In genomic region chr11:113346895-113347514, GRCm38 (mm10) we compare ENCODE assay signal across 22 mouse cellular contexts.
DNase-seq lines count a peak whose midpoint lies in the region; ATAC-seq and TF ChIP-seq lines count a peak whose summit lies in the region.
"Had no signal": no experiment of that assay in that cellular context is flagged by ENCODE, and none has a peak within 500 bp of the region (broad histone marks: within the 10 kb centered on the region; RNA-seq: fewer than 3 reads in every experiment).

No protein-coding gene starts in this region.

- TF ChIP-seq CTCF in liver, postnatal 0 days (IDR thresholded peaks at IDR 0.05; ENCODE audit: low read depth) = no peak

- no peak overlapping the region for H3K4me3 ChIP-seq in embryonic facial prominence, embryonic 13.5 days
- H3K4me3 ChIP-seq in embryonic facial prominence, embryonic 10.5 days = no peak overlapping the region
- no peak overlapping the region for H3K4me3 ChIP-seq in neural tube, embryonic 13.5 days
- H3K4me3 ChIP-seq in midbrain, embryonic 15.5 days = no peak overlapping the region
- no peak overlapping the region for H3K4me3 ChIP-seq in liver, postnatal 0 days (ENCODE audit: low read depth, low read length)
- H3K4me3 ChIP-seq: intestine, embryonic 15.5 days; limb, embryonic 10.5 days; myocyte had no signal

- 41% methylated on average over 9 of the region's 9 CpGs for WGBS in embryonic facial prominence, embryonic 13.5 days
- 81% methylated on average over 9 of the region's 9 CpGs for WGBS in embryonic facial prominence, embryonic 10.5 days
- WGBS in neural tube, embryonic 13.5 days = 61% methylated on average over 9 of the region's 9 CpGs
- WGBS in midbrain, embryonic 15.5 days = 24% methylated on average over 9 of the region's 9 CpGs
- WGBS in liver, postnatal 0 days (ENCODE audit: insufficient replicate concordance) = 81% methylated on average over 9 of the region's 9 CpGs

- peaks cover 7% of the 10 kb centered on the region; the same call in 1 of the 2 replicates for H3K36me3 ChIP-seq in embryonic facial prominence, embryonic 13.5 days
- peaks cover 6% of the 10 kb centered on the region for H3K36me3 ChIP-seq in embryonic facial prominence, embryonic 10.5 days (replicated peaks)
- H3K36me3 ChIP-seq in neural tube, embryonic 13.5 days = peaks cover under 1% of the 10 kb centered on the region; the same call in 1 of the 2 replicates
- H3K36me3 ChIP-seq in midbrain, embryonic 15.5 days (replicated peaks) = no peaks in the 10 kb centered on the region
- peaks cover 3% of the 10 kb centered on the region; the same call in 1 of the 2 replicates for H3K36me3 ChIP-seq in liver, postnatal 0 days (replicated peaks; ENCODE audit: insufficient read depth, low read length)
- H3K36me3 ChIP-seq: intestine, embryonic 15.5 days had no signal

- H3K27me3 ChIP-seq in embryonic facial prominence, embryonic 13.5 days = no peaks in the 10 kb centered on the region
- H3K27me3 ChIP-seq in embryonic facial prominence, embryonic 10.5 days (replicated peaks; ENCODE audit: low read depth, poor library complexity, severe bottlenecking) = no peaks in the 10 kb centered on the region; the same call in 1 of the 2 replicates
- no peaks in the 10 kb centered on the region for H3K27me3 ChIP-seq in neural tube, embryonic 13.5 days
- H3K27me3 ChIP-seq in midbrain, embryonic 15.5 days (replicated peaks) = no peaks in the 10 kb centered on the region
- no peaks in the 10 kb centered on the region for H3K27me3 ChIP-seq in liver, postnatal 0 days (ENCODE audit: insufficient read depth, low read length)
- H3K27me3 ChIP-seq: intestine, embryonic 15.5 days; megakaryocyte, embryonic 14.5 days; Patski had no signal

- ATAC-seq in embryonic facial prominence, embryonic 13.5 days (ENCODE audit: insufficient number of reproducible peaks, insufficient read depth, low FRiP score, low TSS enrichment, low read depth) = no peak
- no peak for ATAC-seq in neural tube, embryonic 13.5 days (ENCODE audit: low read depth)
- ATAC-seq in midbrain, embryonic 15.5 days (replicated peaks) = 0 out of 2 replicates have a peak, but pooled peaks have one; percentile 61
- ATAC-seq in liver, postnatal 0 days = no peak
- ATAC-seq: intestine, embryonic 15.5 days; Patski had no signal

- H3K9me3 ChIP-seq in embryonic facial prominence, embryonic 13.5 days = peaks cover 11% of the 10 kb centered on the region
- H3K9me3 ChIP-seq in embryonic facial prominence, embryonic 10.5 days = peaks cover 13% of the 10 kb centered on the region
- peaks cover 11% of the 10 kb centered on the region for H3K9me3 ChIP-seq in neural tube, embryonic 13.5 days
- no peaks in the 10 kb centered on the region for H3K9me3 ChIP-seq in midbrain, embryonic 15.5 days
- peaks cover 11% of the 10 kb centered on the region for H3K9me3 ChIP-seq in liver, postnatal 0 days (ENCODE audit: low read length)
- H3K9me3 ChIP-seq: intestine, embryonic 15.5 days; limb, embryonic 10.5 days had no signal

- H3K4me2 ChIP-seq in embryonic facial prominence, embryonic 13.5 days = no peak overlapping the region
- no peak overlapping the region for H3K4me2 ChIP-seq in neural tube, embryonic 13.5 days
- H3K4me2 ChIP-seq in midbrain, embryonic 15.5 days = no peak overlapping the region
- H3K4me2 ChIP-seq in liver, postnatal 0 days (ENCODE audit: low read depth, low read length) = no peak overlapping the region
- H3K4me2 ChIP-seq: intestine, embryonic 15.5 days had no signal

- TF ChIP-seq EP300 in liver, postnatal 0 days (IDR thresholded peaks at IDR 0.05; ENCODE audit: low read depth) = no peak

- no peak for DNase-seq in embryonic facial prominence, embryonic 10.5 days (ENCODE audit: low spot score)
- no peak for DNase-seq in neural tube, embryonic 10.5 days (ENCODE audit: extremely low spot score, low spot score)
- no peak for DNase-seq in spleen, postnatal 36 days (ENCODE audit: low spot score in 2 of 2)
- no peak for DNase-seq in cerebellum, adult 9-10 months
- DNase-seq in liver, postnatal 0 days = no peak
- DNase-seq: adrenal gland, adult 8-10 months; cerebellum, adult 9-11 months; gastrocnemius, postnatal 10 days; heart, adult 18-20 months; heart, postnatal 36 days; kidney, adult 9 months; lung, adult 18-20 months; retina, postnatal 1 day; thymus, postnatal 14 days had no signal

- H3K4me1 ChIP-seq in embryonic facial prominence, embryonic 13.5 days = peaks cover 29% of the 10 kb centered on the region
- H3K4me1 ChIP-seq in embryonic facial prominence, embryonic 10.5 days = peaks cover 21% of the 10 kb centered on the region
- H3K4me1 ChIP-seq in neural tube, embryonic 13.5 days (replicated peaks) = peaks cover 22% of the 10 kb centered on the region
- peaks cover 24% of the 10 kb centered on the region for H3K4me1 ChIP-seq in midbrain, embryonic 15.5 days
- no peaks in the 10 kb centered on the region for H3K4me1 ChIP-seq in liver, postnatal 0 days (ENCODE audit: insufficient read depth)
- H3K4me1 ChIP-seq: intestine, embryonic 15.5 days had no signal

- H3K9ac ChIP-seq in embryonic facial prominence, embryonic 13.5 days = no peak overlapping the region
- H3K9ac ChIP-seq in neural tube, embryonic 13.5 days = no peak overlapping the region
- H3K9ac ChIP-seq in midbrain, embryonic 15.5 days = no peak overlapping the region
- no peak overlapping the region for H3K9ac ChIP-seq in liver, postnatal 0 days (replicated peaks)
- H3K9ac ChIP-seq: intestine, embryonic 15.5 days had no signal

- H3K27ac ChIP-seq in embryonic facial prominence, embryonic 13.5 days = peak overlapping the region; percentile 28; the same call in 1 of the 2 replicates
- H3K27ac ChIP-seq in embryonic facial prominence, embryonic 10.5 days (replicated peaks) = no peak overlapping the region
- peak overlapping the region; percentile 68 for H3K27ac ChIP-seq in neural tube, embryonic 13.5 days (replicated peaks)
- H3K27ac ChIP-seq in midbrain, embryonic 15.5 days = peak overlapping the region; percentile 67
- no peak overlapping the region for H3K27ac ChIP-seq in liver, postnatal 0 days (ENCODE audit: low read depth)
- H3K27ac ChIP-seq: intestine, embryonic 15.5 days; limb, embryonic 10.5 days had no signal

Comparison
In these comparisons a context has a peak if more than half of its experiments do, and no peak if none do; other contexts are left out.
1. H3K27ac ChIP-seq: peak in embryonic facial prominence, embryonic 13.5 days (single experiment), neural tube, embryonic 13.5 days (single experiment) and midbrain, embryonic 15.5 days (single experiment); none in embryonic facial prominence, embryonic 10.5 days (single experiment) and liver, postnatal 0 days (single experiment).